Mouse (Mus musculus): Measurements from ENCODE around the gene Kctd10. TPM values are rescaled to one million over a fixed set of nuclear protein-coding genes. Genes with fewer than 3 reads are reported as not detected.

The Kctd10 gene
- 78.7 to 93.9 TPM (median 85.0 TPM) in 4 replicates for total RNA-seq (2023; ENCODE audit: inconsistent age)

GRCm38 (mm10) chr5:114380209-114381012, at the start of gene Kctd10, which contains the start of gene Ube3b:
TSS of gene Kctd10 (minus strand) at chr5:114380508.
TSS of gene Ube3b (plus strand) at chr5:114380607.

Other genes starting within 250 kb of the Kctd10 start
- gene Acacb, start 234.0 kb downstream of the Kctd10 start, total RNA-seq (2023; ENCODE audit: inconsistent age), result 2.7 to 3.8 TPM (median 3.1 TPM) in 4 replicates
- not detected in 4 replicates for gene Foxn4, start 106.7 kb downstream of the Kctd10 start, total RNA-seq (2023; ENCODE audit: inconsistent age)
- gene Myo1h, start 91.3 kb downstream of the Kctd10 start, total RNA-seq (2023; ENCODE audit: inconsistent age), result 17.0 to 23.2 TPM (median 22.2 TPM) in 4 replicates
- gene Ube3b, start 99 bp upstream of the Kctd10 start, total RNA-seq (2023; ENCODE audit: inconsistent age), result 54.2 to 71.3 TPM (median 61.0 TPM) in 4 replicates
- 5.9 to 9.3 TPM (median 7.6 TPM) in 4 replicates for gene Mmab, start 63.6 kb upstream of the Kctd10 start, total RNA-seq (2023; ENCODE audit: inconsistent age)
- gene Mvk, start 63.8 kb upstream of the Kctd10 start, total RNA-seq (2023; ENCODE audit: inconsistent age), result 7.3 to 13.9 TPM (median 9.3 TPM) in 4 replicates
- 6.5 to 11.6 TPM (median 8.6 TPM) in 4 replicates for gene Fam222a, start 187.5 kb upstream of the Kctd10 start, total RNA-seq (2023; ENCODE audit: inconsistent age)